Mouse (Mus musculus) left cerebral cortex, postnatal 10 days (tissue): ENCODE data around the gene Grin2b. TPM values are rescaled to one million over a fixed set of nuclear protein-coding genes. Genes with fewer than 3 reads are reported as not detected.
"Not testable (repeated sequence)": the region's sequence is repeated elsewhere in the genome, so short reads cannot be mapped to it uniquely, and the experiment has no call there.

Experiments
- DNase-seq, 2 experiments: peaks; one replicate each; pipeline ENCODE4 v3.0.0; 2021 to 2022; ENCODE audit warnings: low spot score in 2 of 2, mixed read lengths in 1 of 2; ENCODE audit errors: extremely low spot score in 1 of 2
- intact Hi-C: fragments of 180-260 bp; cut with DNase I; formaldehyde crosslinking; loops from one replicate; pipeline ENCODE4 v1.15.1; 2025
- total RNA-seq, 2 experiments: library from RNA; stranded (reverse); gene quantifications; 2 replicates each; pipeline ENCODE4 v1.2.3; 2021

The Grin2b gene
- total RNA-seq, 2 experiments from 2014 or later = 318 to 347 TPM

- intact Hi-C loops = no loop called here
- no peak for DNase-seq
These were observed 405.7 kb downstream of the Grin2b start for GRCm38 (mm10) chr6:135767572-135767971.

DNA sequence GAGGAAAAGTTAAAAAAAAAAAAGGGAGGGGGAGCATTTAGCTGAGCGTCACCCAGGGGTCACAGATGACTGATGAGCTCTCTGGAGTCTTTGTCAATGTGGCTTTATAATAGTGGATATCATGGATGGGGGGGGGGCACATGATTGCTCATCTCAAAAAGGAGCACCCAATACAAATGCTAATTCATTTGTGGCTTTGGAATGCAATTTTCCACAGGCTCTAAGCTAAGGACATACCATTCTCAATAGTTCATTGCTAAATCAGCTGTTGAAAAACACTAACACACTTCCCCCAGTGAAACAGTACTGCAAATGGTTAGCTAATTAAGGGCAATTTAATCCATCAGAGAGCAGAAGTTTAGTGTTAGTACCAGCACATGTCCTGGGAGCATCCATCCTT, 414.6 kb downstream of the Grin2b start:
- DNase-seq = no peak
- intact Hi-C loops = no loop called here

DNA sequence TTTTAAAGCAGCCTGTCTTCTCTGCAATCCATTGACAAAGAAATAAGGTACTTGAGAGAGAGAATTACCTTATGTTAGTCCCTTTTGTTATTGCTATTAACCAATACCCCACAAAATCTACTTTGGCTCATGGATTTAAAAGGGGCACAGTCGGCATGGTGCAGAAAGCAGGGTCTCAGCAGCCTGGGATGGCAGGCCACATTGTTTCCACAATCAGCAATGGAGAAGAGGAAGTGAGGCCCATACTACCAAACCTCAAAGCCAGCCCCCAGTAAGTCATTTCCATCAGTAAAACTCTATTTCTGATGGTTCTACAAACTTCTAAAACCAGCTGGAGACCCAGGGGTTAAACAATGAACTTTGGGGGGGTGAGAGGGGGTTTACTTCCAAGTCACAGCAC, 417.2 kb downstream of the Grin2b start:
- no peak for DNase-seq
- intact Hi-C loops = no loop called here

DNA sequence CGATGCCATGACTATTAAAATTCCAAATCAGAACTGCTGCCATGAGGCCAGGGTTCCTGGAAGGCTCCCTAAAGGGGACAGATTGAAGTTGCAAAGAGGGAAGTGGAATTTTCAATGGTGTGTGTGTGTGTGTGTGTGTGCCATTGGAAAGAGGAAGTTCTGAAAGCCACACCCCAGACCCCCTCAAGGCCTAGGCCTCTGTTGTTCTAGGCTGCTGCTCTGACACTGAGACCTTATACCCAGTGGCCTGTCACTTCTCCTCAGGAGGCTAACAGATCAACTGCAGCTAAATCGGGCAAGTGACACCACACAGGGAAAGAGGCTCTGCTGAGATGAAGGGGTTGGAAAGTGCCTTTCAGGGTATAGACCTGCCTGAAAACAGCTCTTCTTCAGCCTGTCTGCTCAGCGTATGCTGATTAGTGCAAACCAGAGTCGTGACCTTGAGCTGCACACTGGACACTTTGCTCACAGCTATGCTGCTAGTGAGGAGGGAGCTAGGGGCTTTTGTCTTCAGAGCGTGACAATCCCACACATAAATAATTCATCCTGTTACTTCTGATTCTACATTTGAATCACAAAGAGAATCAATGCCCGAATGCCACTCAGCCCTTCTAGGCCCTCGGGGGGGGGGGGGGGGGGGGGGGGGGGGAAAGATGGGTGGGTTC, 424.8 kb downstream of the Grin2b start:
- intact Hi-C loops = no loop called here
- no peak for DNase-seq

GRCm38 (mm10) chr6:135745606-135746005, 427.7 kb downstream of the Grin2b start:
- no peak for DNase-seq
- intact Hi-C loops = no loop called here

GRCm38 (mm10) chr6:135734227-135734732, 439.0 kb downstream of the Grin2b start:
- intact Hi-C loops = no loop called here
- DNase-seq = no peak

DNA sequence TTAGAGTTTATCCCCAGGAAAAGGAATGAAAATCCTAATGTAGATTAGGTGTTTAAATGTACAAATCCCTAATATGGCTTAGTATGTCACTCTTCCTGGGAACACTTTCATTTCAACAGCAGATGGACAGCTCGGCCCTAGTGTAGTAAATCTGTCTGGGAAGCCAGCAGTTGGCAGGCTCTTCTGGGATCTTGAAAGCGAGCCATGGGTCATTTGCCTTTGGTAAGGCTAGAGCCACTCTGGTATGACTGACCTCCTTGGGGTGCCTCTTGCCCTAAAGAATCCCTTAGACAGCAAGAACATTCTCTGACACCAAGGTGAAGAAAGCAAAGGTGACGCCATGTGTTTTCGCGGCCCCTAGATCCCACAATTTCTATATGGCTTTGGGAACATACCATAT, 446.2 kb downstream of the Grin2b start:
- intact Hi-C loops = no loop called here
- DNase-seq = no peak

- intact Hi-C loops = no loop called here
- no peak for DNase-seq
These were observed 451.6 kb downstream of the Grin2b start for GRCm38 (mm10) chr6:135721706-135722105.

DNA sequence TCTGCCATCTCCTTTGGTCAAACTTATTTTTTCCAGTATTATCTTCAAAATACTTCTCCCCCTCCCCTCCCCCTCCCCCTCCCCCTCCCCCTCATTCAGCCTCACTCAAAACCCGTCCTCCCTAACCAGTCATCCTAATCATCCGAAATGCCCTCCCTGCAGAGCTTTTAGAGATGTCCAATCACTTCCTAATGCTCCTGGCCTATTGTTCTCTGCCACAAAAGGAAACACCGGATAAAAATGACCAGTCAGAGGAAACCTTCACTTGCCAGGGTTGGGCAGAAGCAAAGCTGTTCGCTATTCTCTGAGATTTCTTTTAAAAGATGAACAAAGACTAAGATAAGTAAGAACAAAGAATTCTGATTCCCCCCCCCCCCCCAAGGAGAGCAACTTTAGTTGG, 458.4 kb downstream of the Grin2b start:
- intact Hi-C loops = no loop called here
- DNase-seq = no peak

DNA sequence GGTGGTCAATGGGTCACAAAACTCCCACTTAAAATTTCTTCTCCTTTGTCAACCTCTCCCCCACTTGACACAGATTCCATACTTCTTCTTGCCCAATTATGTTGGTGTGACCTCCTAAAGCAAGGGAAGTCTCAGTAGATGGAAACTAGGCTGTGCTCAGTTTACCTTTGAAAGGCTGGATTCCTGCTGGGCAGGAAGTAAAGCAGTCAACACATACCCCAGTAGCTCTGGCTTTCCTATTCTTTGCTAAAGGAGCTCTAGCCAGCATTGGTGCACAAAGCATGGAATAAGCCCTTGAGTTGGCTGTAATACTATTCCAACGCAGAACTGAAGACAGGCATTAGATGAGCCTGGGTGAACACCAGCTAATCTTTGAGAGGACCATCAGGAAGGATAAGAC, 459.1 kb downstream of the Grin2b start:
- intact Hi-C loops = no loop called here
- DNase-seq = no peak

GRCm38 (mm10) chr6:135713716-135714115, 459.6 kb downstream of the Grin2b start:
- intact Hi-C loops = no loop called here
- no peak for DNase-seq

DNA sequence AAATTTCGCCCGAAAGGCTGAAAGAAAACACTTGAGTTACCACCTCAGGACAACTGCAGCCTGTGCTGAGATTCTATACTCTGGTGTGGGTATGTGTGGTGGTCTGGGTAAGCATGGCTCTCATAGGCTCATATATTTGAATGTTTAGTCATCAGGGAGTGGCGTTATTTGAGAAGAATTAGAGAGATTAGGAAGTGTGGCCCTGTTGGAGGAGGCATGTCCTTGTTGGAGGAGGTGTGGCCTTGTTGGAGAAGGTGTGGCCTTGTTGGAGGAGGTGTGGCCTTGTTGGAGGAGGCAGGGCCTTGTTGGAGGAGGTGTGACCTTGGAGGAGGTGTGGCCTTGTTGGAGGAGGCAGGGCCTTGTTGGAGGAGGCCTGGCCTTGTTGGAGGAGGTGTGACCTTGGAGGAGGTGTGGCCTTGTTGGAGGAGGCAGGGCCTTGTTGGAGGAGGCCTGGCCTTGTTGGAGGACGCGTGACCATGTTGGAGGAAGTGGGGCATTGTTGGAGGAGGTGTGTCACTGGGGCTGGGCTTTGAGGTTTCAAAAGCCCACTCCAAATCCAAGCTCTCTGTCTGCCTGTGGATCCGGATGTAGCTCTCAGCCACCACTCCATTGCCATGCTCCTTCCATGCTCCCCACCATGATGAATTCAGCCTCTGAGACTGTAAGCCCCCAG, 466.3 kb downstream of the Grin2b start:
- intact Hi-C loops, DNase-seq: not testable (repeated sequence)

DNA sequence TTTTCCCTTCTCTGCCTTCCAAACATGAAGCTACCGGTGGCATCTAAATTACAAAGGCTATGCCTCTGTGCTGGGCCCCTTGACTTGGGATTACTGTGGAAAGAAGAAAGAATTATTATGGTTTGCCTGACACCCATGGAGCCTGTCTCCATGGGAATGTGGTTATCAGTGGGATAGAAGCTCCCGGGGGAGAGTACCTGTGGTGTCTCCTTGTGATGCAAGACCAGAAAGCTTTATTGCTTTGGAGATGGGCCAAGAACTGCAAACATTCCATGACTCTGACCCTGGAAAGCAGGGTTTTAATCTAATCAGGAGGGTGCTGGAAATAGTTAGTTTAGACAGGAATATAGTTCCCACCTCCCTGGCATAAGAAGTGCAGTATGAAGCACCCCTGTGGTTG, 469.7 kb downstream of the Grin2b start:
- intact Hi-C loops = no loop called here
- no peak for DNase-seq

DNA sequence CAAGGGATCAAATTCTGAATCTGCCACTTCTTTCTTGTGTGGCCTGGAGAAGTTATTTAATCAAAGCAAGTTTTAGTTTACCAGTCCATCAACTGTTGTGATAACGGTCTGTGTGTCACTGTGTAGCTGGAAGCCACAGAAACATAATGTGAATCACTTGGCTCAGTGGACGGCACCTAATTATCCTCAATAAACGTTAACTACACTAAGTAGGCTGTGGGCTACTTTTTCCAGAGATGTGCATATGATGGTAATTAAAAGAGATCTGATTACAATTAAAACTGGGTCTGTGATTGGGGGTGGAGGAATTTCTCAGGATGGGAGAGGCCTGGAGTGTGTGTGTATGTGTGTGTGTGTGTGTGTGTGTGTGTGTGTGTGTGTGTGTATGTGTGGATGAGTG, 471.9 kb downstream of the Grin2b start:
- no peak for DNase-seq
- intact Hi-C loops = no loop called here

- no peak for DNase-seq
- intact Hi-C loops = no loop called here
These were observed 472.5 kb downstream of the Grin2b start for GRCm38 (mm10) chr6:135700717-135701345.

DNA sequence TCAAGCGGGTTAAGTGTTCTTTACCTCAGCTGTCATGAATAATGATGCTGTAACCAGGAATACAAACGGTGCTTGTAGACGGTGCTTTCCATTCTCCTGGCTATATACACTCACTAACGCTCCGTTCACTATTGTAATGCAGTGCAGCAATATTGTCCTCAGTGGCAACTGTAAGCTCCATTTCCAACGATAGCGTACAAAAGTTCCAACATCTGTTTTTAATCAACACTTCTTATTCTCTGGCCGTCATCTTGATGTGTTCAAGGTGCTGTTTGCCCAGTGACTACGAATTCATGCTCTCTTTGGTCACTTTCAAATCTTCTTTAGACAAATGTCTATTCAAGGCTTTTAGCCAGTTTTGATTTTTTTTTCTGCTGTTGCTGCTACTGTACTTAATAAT, 480.8 kb downstream of the Grin2b start:
- DNase-seq = no peak
- intact Hi-C loops = no loop called here

GRCm38 (mm10) chr6:135691561-135691960, 481.8 kb downstream of the Grin2b start:
- no peak for DNase-seq

GRCm38 (mm10) chr6:135687926-135688325, 485.4 kb downstream of the Grin2b start:
- DNase-seq = peak in 1 of 2 experiments; percentile 27
- intact Hi-C loops = no loop called here

More at GRCm38 (mm10) chr6:135691561-135691960, 481.8 kb downstream of the Grin2b start:
- intact Hi-C loops = no loop called here

DNA sequence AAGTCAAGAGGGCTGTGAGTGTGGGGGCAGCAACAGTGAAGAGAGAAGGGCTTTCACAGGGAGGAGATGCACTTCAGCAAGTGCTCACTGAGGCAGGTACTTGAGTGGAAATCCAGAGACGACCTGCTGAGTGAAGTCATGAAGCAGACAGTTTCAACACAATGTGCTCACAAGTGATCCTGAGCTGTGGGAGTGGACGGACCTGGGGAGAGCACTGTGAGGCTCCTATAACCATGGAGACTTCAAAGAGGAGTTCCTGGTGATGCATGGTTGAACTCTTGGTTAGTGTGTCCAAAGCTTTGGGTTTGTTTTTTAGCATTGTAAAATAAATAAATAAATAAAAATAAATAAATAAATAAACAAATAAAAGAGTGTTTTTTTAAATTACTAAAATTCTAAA, 489.1 kb downstream of the Grin2b start:
- intact Hi-C loops = no loop called here
- no peak for DNase-seq

GRCm38 (mm10) chr6:135681423-135681822, 491.9 kb downstream of the Grin2b start:
- DNase-seq, intact Hi-C loops: not testable (repeated sequence)
